Mouse (Mus musculus) MN1 (cell line): ENCODE results near the gene Gm20931.
"Not testable (repeated sequence)": the region's sequence is repeated elsewhere in the genome, so short reads cannot be mapped to it uniquely, and the experiment has no call there.

Experiments
- DNase-seq: peaks from one replicate; pipeline ENCODE4 v3.0.0-alpha.2; 2016; ENCODE audit warnings: low spot score

Gm20931 gene

GRCm38 (mm10) chrY:55213420-55213819 is at the start of gene Gm20931:
Gene Gm20931 (plus strand): TSS chrY:55213720.
- not testable (repeated sequence) for DNase-seq
